Mouse (Mus musculus) CD4-positive, CD25-positive, alpha-beta regulatory T cell, adult 9 weeks (primary cell): Measurements from ENCODE around the gene Vmn2r25. TPM values are rescaled to one million over a fixed set of nuclear protein-coding genes. Genes with fewer than 3 reads are reported as not detected.

Source experiments
- polyA plus RNA-seq: library from polyadenylated mRNA; unstranded; fragments of 100-300 nt; shearing (Covaris generic); gene quantifications from one replicate; pipeline ENCODE4 v1.2.1, GENCODE M21; 2017

The Vmn2r25 gene
- not detected for polyA plus RNA-seq

GRCm38 (mm10) chr6:123853363-123853762, at the start of gene Vmn2r25:
TSS of gene Vmn2r25 (minus strand) at chr6:123853463.

GRCm38 (mm10) chr6:123778579-123778978, 74.7 kb downstream of the Vmn2r25 start, which contains the start of gene Vmn2r24:
TSS of gene Vmn2r24 (plus strand) at chr6:123778879.

Other genes starting within 250 kb of the Vmn2r25 start
- gene Vmn2r22, start 202.7 kb downstream of the Vmn2r25 start, polyA plus RNA-seq = not detected
- gene Vmn2r23, start 150.8 kb downstream of the Vmn2r25 start, polyA plus RNA-seq = not detected
- not detected for gene Vmn2r24, start 74.6 kb downstream of the Vmn2r25 start, polyA plus RNA-seq
- not detected for gene Vmn2r26, start 171.1 kb upstream of the Vmn2r25 start, polyA plus RNA-seq